Mouse (Mus musculus): ENCODE results near the gene Nucb1.

DNA sequence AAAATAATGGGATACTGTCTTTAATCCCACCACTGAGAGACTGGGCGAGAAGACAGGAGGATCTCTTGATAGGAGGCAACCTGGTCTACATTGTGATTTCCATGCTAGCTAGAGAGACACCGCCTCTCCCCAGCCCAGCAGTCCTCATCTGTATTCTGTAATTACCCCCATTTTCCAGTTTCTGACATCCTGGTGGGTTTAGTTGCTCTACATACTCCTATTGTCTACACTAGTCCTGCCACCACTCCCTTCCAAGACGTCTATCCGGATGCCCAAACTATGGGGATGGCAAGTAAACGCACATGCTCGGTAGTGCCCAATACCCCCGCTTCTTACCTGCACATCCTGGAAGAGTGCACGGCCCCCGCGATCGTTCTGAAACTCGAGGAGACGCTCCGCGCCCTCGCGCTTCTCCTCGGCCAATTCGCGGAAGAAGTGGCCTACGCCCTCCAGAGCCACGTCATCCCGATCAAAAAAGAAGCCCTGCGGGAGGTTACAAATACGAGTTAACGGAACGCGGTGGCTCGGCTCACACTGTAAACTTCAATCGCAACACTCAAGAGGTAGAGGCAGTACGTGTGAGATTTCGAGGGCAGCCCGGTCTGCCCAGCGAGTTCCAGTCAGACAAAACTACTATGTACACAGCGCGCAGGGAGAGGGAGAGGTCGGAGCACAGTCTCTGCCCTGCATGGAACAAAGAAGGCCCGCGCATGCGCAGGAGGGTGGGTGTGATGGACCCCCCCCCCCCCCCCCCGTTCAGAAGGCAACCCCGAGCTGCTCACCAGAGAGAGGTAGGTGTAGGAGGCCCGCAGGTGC lies 51.2 kb downstream of the Nucb1 start:
- TF ChIP-seq TAL1 (IDR thresholded peaks at IDR 0.05; ENCODE audit: low read length) (no peak), GATA1 (IDR thresholded peaks at IDR 0.05; ENCODE audit: low read length) (no peak)

Measured in erythroblast, embryonic 14.5 days (primary cell).